21 mouse cellular contexts compared by ENCODE assay signal in the genomic region with DNA sequence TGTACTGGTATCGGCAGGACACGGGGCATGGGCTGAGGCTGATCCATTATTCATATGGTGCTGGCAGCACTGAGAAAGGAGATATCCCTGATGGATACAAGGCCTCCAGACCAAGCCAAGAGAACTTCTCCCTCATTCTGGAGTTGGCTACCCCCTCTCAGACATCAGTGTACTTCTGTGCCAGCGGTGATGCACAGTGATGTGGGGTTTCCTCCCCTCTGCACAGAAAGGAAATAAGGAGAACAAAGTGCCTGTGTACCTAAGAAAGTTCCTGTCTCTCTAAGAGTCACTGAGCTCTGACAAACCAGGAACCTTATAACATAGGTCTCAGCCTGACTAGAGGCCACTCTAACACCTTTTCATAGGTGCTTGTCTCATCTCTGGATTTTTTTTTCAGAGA.
A peak's percentile ranks its signal among the peaks of the same experiment; 100 is the strongest.
DNase-seq lines count a peak whose midpoint lies in the region; ATAC-seq lines count a peak whose summit lies in the region.
"Had no signal": no experiment of that assay in that cellular context is flagged by ENCODE, and none has a peak within 500 bp of the region (broad histone marks: within the 10 kb centered on the region; RNA-seq: fewer than 3 reads in every experiment).

No protein-coding gene starts in this region.

- H3K9me3 ChIP-seq in limb, embryonic 10.5 days (replicated peaks) = no peaks in the 10 kb centered on the region
- H3K9me3 ChIP-seq: embryonic facial prominence, embryonic 12.5 days; heart, embryonic 15.5 days had no signal

- DNase-seq in CD4-positive helper T cell, adult 2 months (ENCODE audit: low read depth, low spot score) = peak; percentile 52
- DNase-seq in CD4-positive, CD25-positive, alpha-beta regulatory T cell, adult 2 months (ENCODE audit: low read depth, low spot score) = peak; percentile 48
- DNase-seq in thymus, postnatal 25 days = peak; percentile 44
- no peak for DNase-seq in kidney, postnatal 4 days
- DNase-seq in limb, embryonic 10.5 days (ENCODE audit: low spot score) = no peak
- no peak for DNase-seq in adrenal gland, adult 18-20 months (ENCODE audit: low spot score in 2 of 2)
- DNase-seq: adrenal gland, adult 8-10 months; adrenal gland, postnatal 36 days; cerebellum, adult 2 months; cerebellum, postnatal 10 days; embryo, embryonic 11 days; gastrocnemius, postnatal 10 days; heart, adult 2 months; heart, postnatal 14 days had no signal

- no peak overlapping the region for H3K4me3 ChIP-seq in limb, embryonic 10.5 days
- H3K4me3 ChIP-seq: embryonic facial prominence, embryonic 12.5 days; heart, adult 2 months; heart, embryonic 15.5 days had no signal

- no peaks in the 10 kb centered on the region for H3K36me3 ChIP-seq in limb, embryonic 10.5 days
- H3K36me3 ChIP-seq: embryonic facial prominence, embryonic 12.5 days; heart, embryonic 15.5 days had no signal

- H3K27me3 ChIP-seq in limb, embryonic 10.5 days (ENCODE audit: low read depth, poor library complexity, severe bottlenecking) = no peaks in the 10 kb centered on the region
- H3K27me3 ChIP-seq: CH12.LX; embryonic facial prominence, embryonic 12.5 days; heart, embryonic 15.5 days had no signal

- H3K4me1 ChIP-seq in limb, embryonic 10.5 days = no peaks in the 10 kb centered on the region
- H3K4me1 ChIP-seq: embryonic facial prominence, embryonic 12.5 days; heart, embryonic 15.5 days had no signal

- no peak overlapping the region for H3K27ac ChIP-seq in limb, embryonic 10.5 days
- H3K27ac ChIP-seq: embryonic facial prominence, embryonic 12.5 days; heart, adult 2 months; heart, embryonic 15.5 days; hindbrain, embryonic 14.5 days had no signal

- peak; percentile 27 for ATAC-seq in inflammation-experienced regulatory T-cells, adult 6 months
- ATAC-seq: forebrain, embryonic 16.5 days; Patski had no signal

- WGBS in limb, embryonic 10.5 days = 88% methylated on average over 3 of the region's 3 CpGs

Comparison
In these comparisons a context has a peak if more than half of its experiments do, and no peak if none do; other contexts are left out.
1. DNase-seq: peak in CD4-positive helper T cell, adult 2 months (single experiment), CD4-positive, CD25-positive, alpha-beta regulatory T cell, adult 2 months (single experiment) and thymus, postnatal 25 days (single experiment); none in kidney, postnatal 4 days (0 of 2), limb, embryonic 10.5 days (single experiment) and adrenal gland, adult 18-20 months (0 of 2).